Mouse (Mus musculus) kidney, postnatal 4 days (tissue): ENCODE results near the gene Eepd1.

Experiments used
- DNase-seq, 2 experiments: peaks; one replicate each; pipeline ENCODE4 v3.0.0; 2021; ENCODE audit warnings: mixed read lengths in 2 of 2

The Eepd1 gene

DNA sequence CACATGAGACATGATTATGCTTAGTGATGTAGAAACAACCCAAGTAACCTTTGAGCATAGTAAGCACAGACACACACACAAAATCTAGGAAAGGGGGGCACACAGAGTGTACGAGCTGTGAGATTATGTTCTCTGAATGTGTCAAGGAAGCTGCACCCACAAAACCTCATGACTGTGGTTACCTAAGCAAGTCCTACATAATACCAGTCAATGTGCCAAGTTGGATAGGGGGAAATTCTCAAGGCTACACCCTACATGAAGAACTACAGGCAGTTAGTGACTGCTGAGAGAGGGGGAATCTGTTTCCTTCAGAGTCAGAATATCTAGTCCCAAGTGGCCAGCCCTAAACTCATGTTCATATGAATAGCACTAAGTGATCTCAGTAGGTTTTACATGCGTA, 58.1 kb downstream of the Eepd1 start:
- DNase-seq = no peak

- no peak for DNase-seq
These were observed 60.0 kb downstream of the Eepd1 start for GRCm38 (mm10) chr9:25541355-25541754.

- no peak for DNase-seq
These were observed 63.9 kb downstream of the Eepd1 start for GRCm38 (mm10) chr9:25545212-25545611.

DNA sequence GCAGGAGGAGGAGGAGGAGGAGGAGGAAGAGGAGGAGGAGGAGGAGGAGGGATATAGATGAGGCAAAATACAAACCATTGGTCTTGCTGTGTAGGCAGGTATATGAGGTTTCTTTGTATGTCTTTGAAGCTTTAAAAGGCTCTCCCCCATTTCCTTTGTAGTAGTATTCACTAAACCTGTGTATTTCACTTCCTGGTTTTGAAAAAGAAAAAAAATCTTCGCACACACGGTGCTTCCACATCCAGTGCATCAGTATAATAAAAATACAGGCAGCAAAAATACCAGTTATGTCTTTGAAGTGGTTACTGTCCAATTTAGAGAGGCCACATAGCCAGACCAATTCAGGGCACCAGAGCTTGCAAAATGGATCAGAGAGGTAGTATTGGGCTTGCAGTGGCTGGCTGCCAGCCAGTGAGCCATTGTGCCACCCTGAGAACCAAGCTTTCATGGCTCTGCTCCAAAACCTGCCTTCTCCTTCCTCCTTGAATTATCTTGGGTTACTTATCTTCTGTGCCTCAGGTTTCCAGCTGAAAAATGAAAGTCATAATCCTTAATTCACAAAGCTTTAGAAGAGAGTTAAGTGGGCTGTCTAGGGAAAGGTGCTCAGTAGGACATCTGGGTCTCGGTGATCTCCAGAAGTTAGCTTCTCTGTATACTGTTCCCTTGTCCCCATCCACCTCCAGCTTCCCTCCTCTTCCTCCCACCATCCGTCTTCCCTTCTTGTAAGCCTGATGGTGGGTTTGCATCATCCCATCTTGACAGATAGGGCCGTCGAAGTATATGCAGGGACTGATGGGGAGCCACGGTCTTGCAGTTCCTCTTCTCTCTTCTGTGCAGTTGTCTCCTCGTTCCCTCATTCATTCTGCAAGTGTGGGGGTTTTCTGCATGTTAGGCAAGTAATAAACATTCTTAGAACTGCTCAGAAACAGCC, 68.0 kb downstream of the Eepd1 start:
- DNase-seq = no peak

DNA sequence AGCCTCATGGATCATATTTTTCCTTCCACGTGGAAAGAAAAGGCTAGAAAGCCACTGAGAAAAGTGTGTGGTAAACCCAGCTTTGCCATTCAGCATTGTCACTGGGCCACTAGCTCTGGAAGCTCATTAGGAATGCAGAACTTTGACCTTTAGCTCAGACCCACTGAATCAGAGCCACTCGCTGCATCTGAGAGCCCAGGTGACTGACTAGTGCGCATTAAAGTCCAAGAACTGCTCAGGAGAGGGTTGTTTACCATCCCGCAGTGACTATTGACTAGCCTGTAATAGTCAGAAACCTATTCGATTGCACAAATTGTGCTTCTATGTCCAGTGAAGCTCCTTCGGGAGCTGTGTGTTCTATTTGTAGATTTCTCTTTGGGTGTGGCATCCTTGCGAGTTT, 68.8 kb downstream of the Eepd1 start:
- DNase-seq = no peak

DNA sequence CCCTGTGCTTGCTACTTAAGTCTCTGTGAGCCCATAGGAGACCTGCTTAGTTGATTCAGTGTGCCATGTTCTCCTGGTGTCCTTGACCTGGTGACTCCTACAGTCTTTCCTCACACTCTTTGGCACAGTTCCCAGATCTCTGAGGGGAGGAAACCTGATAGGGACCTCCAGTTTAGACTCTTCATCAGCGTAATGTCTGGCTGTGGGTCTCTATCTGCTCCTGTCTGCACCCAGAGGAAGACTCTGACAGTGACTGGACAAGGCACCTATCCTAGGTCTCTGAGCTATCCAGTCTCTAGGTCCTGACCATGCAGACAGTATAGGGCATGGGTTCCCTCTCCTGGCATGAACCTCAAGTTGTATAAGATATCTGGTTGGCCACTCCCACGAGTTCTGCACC, 71.2 kb downstream of the Eepd1 start:
- no peak for DNase-seq

DNA sequence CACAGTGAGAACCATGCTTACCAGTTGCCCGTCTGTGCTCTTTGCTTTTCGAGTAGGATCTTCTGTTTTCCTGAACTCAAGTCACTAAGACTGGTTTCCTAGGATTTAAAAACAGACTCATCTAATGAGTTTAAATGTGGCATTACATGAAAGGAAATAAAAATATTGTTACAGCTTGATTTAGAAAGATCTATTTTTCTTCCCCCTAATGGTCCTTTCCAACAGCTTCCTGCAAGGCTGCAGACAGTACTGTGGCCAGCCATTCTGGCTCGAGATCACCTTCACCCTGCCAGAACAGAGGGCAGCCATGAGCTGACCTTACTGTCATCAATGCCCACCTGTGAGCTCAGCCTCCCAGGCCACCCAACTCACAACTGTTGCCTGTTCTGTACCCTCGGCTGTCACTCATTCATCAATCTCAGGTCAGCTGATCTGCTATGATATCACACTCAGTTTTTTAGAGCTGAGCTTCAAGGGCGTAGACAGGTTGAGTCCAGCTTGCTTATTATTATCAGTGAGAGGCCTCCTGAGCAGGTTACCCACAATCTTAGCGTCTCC, 73.0 kb downstream of the Eepd1 start:
- DNase-seq = no peak

- DNase-seq = no peak
These were observed 73.9 kb downstream of the Eepd1 start for GRCm38 (mm10) chr9:25555261-25555660.

DNA sequence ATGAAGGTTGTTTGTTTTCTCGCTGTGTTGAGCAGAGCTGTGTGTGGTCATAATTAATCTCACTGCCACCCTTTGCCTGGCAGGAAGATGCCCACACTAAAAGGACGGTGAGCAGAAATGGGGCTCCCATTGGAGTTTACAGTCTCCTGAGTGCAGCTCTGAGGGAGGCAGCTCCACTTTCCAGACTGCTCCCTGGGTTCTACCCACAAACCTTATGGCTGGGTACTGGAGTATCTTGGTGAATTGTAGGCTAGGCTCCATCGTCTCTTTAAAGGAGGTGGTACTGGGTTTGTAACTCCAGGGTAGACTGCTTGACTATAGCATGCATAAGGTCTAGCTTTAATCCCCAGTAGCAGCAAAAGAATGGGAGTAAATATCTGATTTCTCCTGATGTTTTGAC, 74.7 kb downstream of the Eepd1 start:
- no peak for DNase-seq

GRCm38 (mm10) chr9:25557378-25557777, 76.0 kb downstream of the Eepd1 start:
- no peak for DNase-seq

DNA sequence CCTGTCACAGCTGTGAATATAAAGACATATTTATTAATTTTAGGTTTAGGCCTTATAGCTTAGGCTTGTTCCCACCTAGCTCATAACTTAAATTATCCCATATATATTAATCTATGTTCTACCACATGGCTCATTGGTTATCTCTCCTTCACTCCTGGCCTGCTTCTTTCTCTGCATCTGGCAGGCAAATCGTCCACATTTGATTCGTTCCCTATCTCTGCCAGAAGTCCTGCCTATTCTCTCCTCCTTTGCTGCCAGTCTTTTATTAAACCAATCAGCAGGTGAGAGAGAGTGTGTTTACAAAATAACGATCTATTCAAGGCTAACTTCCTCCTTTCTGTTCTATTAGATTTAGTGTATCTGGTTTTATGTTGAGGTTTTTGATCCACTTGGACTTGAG, 77.5 kb downstream of the Eepd1 start:
- no peak for DNase-seq

GRCm38 (mm10) chr9:25560016-25560758, 78.8 kb downstream of the Eepd1 start:
- no peak for DNase-seq

GRCm38 (mm10) chr9:25561143-25561542, 79.8 kb downstream of the Eepd1 start:
- no peak for DNase-seq

DNA sequence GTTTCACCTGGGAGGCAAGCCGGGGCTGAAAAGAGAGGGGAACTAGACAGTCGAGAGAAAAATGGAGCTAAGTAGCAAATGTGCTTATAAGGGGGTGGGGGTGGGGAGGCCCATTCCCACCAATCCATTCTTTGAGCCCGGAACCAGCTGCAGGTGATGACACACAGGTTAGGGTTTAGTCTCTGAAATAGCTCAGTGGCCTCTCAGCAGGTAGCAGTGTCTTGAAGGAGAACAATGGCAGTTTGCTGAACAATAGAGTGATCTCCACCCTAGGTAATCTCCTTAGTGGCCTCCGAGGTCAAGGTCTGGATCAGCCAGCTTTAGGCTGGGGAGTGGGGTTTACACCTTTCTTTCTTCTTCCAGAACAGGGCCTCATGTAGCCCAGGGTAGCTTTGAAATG, 82.5 kb downstream of the Eepd1 start:
- DNase-seq = no peak

DNA sequence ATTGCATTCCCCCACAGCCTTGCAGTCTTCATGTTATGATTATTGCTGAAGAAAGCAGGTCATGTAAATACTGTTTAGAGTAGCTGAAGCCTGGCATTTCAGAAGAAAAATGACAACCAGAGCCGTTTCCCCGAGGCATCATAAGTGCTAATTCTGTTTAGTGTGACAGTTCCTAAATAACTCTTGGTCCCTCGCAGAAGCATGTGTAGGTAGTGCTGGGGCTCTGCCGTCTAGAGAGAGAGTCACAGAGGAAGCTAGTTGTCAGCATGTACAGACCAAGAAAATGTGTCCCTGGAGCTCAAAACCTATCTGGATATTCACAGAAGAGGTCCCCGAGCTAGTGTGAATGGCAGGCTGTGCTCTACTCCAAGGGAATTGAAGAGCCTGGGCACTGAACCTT, 85.7 kb downstream of the Eepd1 start:
- DNase-seq = no peak

- no peak for DNase-seq
These were observed 87.4 kb downstream of the Eepd1 start for GRCm38 (mm10) chr9:25568783-25569182.

DNA sequence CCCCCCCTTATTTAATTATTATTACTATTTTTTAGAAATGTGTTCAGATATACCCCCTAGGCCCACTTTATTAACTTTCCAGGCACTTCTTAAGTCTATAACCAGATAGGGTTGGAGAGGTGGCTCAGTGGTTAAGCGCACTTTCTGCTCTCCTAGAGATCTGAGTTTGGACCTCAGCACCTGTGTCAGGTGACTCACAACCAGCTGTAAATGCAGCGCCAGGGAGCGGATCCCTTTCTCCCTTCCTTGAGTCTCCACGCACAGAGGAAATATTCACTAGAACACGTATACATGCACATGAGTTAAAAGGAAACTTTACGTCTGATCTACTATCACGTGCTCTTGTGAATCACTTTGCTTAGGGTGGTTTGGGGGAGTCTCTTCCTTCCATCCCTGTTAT, 88.7 kb downstream of the Eepd1 start:
- no peak for DNase-seq

GRCm38 (mm10) chr9:25570436-25570835, 89.1 kb downstream of the Eepd1 start:
- DNase-seq = no peak

DNA sequence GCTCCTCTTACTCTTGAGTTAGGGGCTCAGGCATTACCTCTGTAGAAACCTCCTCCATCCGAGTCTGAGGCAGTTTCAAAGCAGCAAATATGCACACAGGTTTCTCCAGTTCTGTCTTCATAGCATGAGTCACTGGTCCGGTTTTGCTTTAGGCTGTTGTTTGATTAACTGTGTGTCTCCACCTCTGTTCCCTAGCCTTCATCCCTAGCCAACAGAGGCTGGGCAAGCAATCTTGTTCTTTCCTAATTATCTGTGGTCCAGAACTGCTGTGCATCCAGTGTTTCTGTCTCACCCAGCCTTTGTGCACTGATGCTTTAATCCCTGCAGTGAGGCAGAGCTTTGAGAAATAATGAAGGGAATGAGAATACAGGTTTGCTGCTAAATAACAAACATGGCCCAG, 90.0 kb downstream of the Eepd1 start:
- DNase-seq = no peak

- no peak for DNase-seq
These were observed 92.4 kb downstream of the Eepd1 start for GRCm38 (mm10) chr9:25573753-25574152.

GRCm38 (mm10) chr9:25574186-25574585, 92.8 kb downstream of the Eepd1 start:
- DNase-seq = no peak

DNA sequence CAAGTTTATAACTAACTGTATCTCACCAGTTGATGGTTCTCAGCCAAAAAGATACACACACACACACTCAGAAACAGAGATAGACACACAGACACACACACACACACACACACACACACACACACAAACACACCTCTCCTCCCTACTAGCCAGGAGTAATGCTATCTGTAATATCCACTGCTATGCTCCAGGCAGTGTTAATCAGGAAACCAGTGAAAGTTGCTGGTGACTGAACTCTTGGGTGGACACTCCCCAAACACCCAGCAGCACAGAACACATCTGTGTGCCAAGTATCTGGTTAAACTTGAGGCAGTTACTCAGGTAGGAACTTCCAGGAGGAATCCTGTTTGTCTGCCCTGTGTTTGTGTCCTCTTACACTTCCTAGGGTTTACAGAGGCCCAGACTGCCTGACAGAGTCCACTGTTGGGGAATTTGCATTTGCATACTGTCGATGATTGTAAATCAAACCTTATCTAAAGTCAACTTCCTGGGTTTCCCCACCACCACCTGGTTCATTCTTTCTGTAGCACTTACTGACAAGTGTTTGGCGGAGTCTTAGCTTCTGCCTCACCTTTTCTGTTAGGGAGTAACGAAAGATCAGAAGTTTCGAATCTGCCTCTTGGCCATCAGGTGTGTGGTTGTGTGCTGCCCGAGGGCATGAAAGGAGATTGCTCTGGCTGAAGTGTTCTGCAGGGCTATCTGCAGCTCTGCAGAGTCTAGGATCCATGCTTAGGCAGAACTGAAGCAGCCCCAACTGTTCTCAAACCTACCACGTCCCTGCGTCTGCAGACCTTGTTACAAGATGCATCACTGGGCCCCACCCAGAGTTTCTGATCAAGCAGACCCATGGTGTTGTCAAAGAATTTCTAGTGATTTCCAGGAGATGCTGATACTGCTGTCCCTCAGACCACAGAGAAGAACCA, 97.6 kb downstream of the Eepd1 start:
- DNase-seq = no peak

- no peak for DNase-seq
These were observed 102.3 kb downstream of the Eepd1 start for GRCm38 (mm10) chr9:25583621-25584020.
